ENCODE assay signal across 22 mouse cellular contexts in the genomic region with DNA sequence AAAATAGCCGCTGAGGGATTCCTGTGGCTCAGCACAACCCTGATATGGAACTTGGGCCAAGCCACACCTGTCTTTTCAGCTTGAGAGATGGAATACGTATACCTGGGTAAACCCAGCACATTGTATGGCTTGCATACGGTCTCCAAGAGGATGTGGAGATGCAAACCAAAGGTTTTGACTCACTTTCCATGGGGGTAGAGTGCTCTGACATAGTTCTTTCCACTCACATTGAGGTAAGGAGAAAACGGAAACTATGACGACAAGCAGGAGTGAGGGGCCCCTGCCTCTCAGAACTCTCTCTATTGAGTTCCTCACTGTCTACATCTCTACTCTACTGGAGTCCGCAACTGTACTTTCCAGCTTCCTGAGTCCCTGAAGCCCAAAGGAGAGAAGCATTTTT.
DNase-seq lines count a peak whose midpoint lies in the region; ATAC-seq and TF ChIP-seq lines count a peak whose summit lies in the region.
"Had no signal": no experiment of that assay in that cellular context is flagged by ENCODE, and none has a peak within 500 bp of the region (broad histone marks: within the 10 kb centered on the region; RNA-seq: fewer than 3 reads in every experiment).

No protein-coding gene starts in this region.

- peak overlapping the region; percentile 79 for H3K4me2 ChIP-seq in CH12.LX (ENCODE audit: insufficient read depth, low read depth, poor library complexity, severe bottlenecking)
- H3K4me2 ChIP-seq: embryonic facial prominence, embryonic 12.5 days; forebrain, embryonic 12.5 days had no signal

- no peaks in the 10 kb centered on the region for H3K9me3 ChIP-seq in CH12.LX (replicated peaks; ENCODE audit: low read length)
- H3K9me3 ChIP-seq: embryonic facial prominence, embryonic 10.5 days; embryonic facial prominence, embryonic 12.5 days; forebrain, embryonic 10.5 days; forebrain, embryonic 12.5 days had no signal

- no peak overlapping the region for H3K4me3 ChIP-seq in CH12.LX (replicated peaks in 1 of 3; ENCODE audit: low read depth in 2 of 3, low read length in 2 of 3, poor library complexity in 1 of 3)
- H3K4me3 ChIP-seq: embryonic facial prominence, embryonic 10.5 days; embryonic facial prominence, embryonic 12.5 days; erythroblast, embryonic 14.5 days; forebrain, embryonic 10.5 days; forebrain, embryonic 12.5 days had no signal

- no peak for TF ChIP-seq POLR2A in CH12.LX (IDR thresholded peaks at IDR 0.05; ENCODE audit: low read depth, low read length)

- no peaks in the 10 kb centered on the region for H3K79me2 ChIP-seq in CH12.LX (replicated peaks; ENCODE audit: control insufficient read depth, extremely low read depth, insufficient read depth, poor library complexity, severe bottlenecking)

- H3K36me3 ChIP-seq in CH12.LX (replicated peaks in 1 of 2; ENCODE audit: control insufficient read depth in 1 of 2, insufficient read depth in 1 of 2, low read length in 1 of 2) = no peaks in the 10 kb centered on the region
- H3K36me3 ChIP-seq: embryonic facial prominence, embryonic 10.5 days; forebrain, embryonic 10.5 days; forebrain, embryonic 12.5 days had no signal

- TF ChIP-seq RAD21 in CH12.LX (IDR thresholded peaks at IDR 0.05; ENCODE audit: low read depth, low read length) = no peak

- H3K9ac ChIP-seq in CH12.LX (ENCODE audit: insufficient read depth, low read depth) = no peak overlapping the region
- H3K9ac ChIP-seq: embryonic facial prominence, embryonic 12.5 days; forebrain, embryonic 12.5 days had no signal

- in situ Hi-C loops in CH12.LX (cut with MboI; ENCODE audit: low pct_ligation_motif_present, low pct_unique_long_range_greater_than_20kb, low sequenced_read_pairs) = loop anchor here (25.0 kb wide), 1 partner anchor 542 kb away; no protein-coding TSS in a partner anchor

- peak; percentile 99 for TF ChIP-seq EP300 in CH12.LX (IDR thresholded peaks at IDR 0.05; ENCODE audit: low read length)

- dilution Hi-C loops in CH12.LX (cut with MboI; ENCODE audit: extremely low pct_ligation_motif_present, extremely low pct_unique_long_range_greater_than_20kb, low sequenced_read_pairs) = no loop called here

- no peak for ATAC-seq in erythroblast, adult 5-6 weeks (replicated peaks; ENCODE audit: low FRiP score, poor library complexity, severe bottlenecking)
- ATAC-seq: forebrain, embryonic 14.5 days; forebrain, embryonic 16.5 days had no signal

- H3K27me3 ChIP-seq in CH12.LX (replicated peaks) = peaks cover 2% of the 10 kb centered on the region
- H3K27me3 ChIP-seq: embryonic facial prominence, embryonic 12.5 days; forebrain, embryonic 12.5 days had no signal

- H3K27ac ChIP-seq in CH12.LX (ENCODE audit: insufficient read depth, low read depth) = no peak overlapping the region
- H3K27ac ChIP-seq: embryonic facial prominence, embryonic 10.5 days; embryonic facial prominence, embryonic 12.5 days; forebrain, embryonic 10.5 days; forebrain, embryonic 12.5 days had no signal

- no peak for TF ChIP-seq CTCF in CH12.LX (conservative IDR thresholded peaks at IDR 0.05 in 1 of 2, IDR thresholded peaks at IDR 0.05 in 1 of 2; ENCODE audit: low read depth in 2 of 2, low read length in 2 of 2)

- DNase-seq in CD4-positive helper T cell, adult 2 months (ENCODE audit: low read depth, low spot score) = peak; percentile 56
- peak; percentile 9 for DNase-seq in CD4-positive, CD25-positive, alpha-beta regulatory T cell, adult 2 months (ENCODE audit: low read depth, low spot score)
- peak; percentile 94 for DNase-seq in CH12.LX (ENCODE audit: extremely low read depth)
- DNase-seq in induced T-regulatory cell, adult 2 months (ENCODE audit: low read depth) = peak; percentile 3
- DNase-seq in urinary bladder, postnatal 4 days (ENCODE audit: low spot score in 2 of 2) = no peak
- DNase-seq in thymus, postnatal 10 days (ENCODE audit: low spot score in 2 of 2) = no peak
- DNase-seq in c-Kit-positive CD71-positive TER-119-positive erythroid progenitor cells, embryonic 14.5 days (ENCODE audit: low spot score) = no peak
- DNase-seq: adrenal gland, adult 8-10 months; adrenal gland, postnatal 14 days; cerebellum, adult 11-12 months; cerebellum, adult 2 months; cerebellum, adult 9-10 months; cerebellum, postnatal 10 days; cerebellum, postnatal 25 days had no signal

- peaks cover 9 to 43% of the 10 kb centered on the region in 2 experiments for H3K4me1 ChIP-seq in CH12.LX (ENCODE audit: control insufficient read depth in 1 of 2, insufficient read depth in 2 of 2)
- H3K4me1 ChIP-seq: embryonic facial prominence, embryonic 10.5 days; embryonic facial prominence, embryonic 12.5 days; forebrain, embryonic 10.5 days; forebrain, embryonic 12.5 days had no signal

TF ChIP-seq in CH12.LX, 34 proteins besides CTCF, POLR2A, EP300 and RAD21:
- TF ChIP-seq HCFC1 (IDR thresholded peaks at IDR 0.05; ENCODE audit: low read depth, low read length) (no peak; the same call in 1 of the 2 replicates), ZMIZ1 (IDR thresholded peaks at IDR 0.05; ENCODE audit: low read depth, low read length) (0 out of 2 replicates have a peak, but pooled peaks have one; percentile 40), MEF2A (IDR thresholded peaks at IDR 0.05; ENCODE audit: borderline replicate concordance, low read depth, low read length) (peak; percentile 88), GABPA (IDR thresholded peaks at IDR 0.05; ENCODE audit: insufficient replicate concordance, low read depth, low read length) (no peak), ZNF384 (IDR thresholded peaks at IDR 0.05; ENCODE audit: low read depth, low read length) (no peak), RCOR1 (conservative IDR thresholded peaks at IDR 0.05; ENCODE audit: low read depth, low read length) (peak; percentile 94), MAFK (IDR thresholded peaks at IDR 0.05; ENCODE audit: insufficient replicate concordance, low read length) (peak; percentile 86), MXI1 (IDR thresholded peaks at IDR 0.05; ENCODE audit: low read depth, low read length) (no peak), MYC (IDR thresholded peaks at IDR 0.05; ENCODE audit: low read depth, low read length) (peak; percentile 70), MAX (IDR thresholded peaks at IDR 0.05; ENCODE audit: low read length) (peak; percentile 59; the same call in 1 of the 2 replicates), IRF4 (IDR thresholded peaks at IDR 0.05; ENCODE audit: low read depth, low read length) (peak; percentile 97), CHD2 (IDR thresholded peaks at IDR 0.05; ENCODE audit: low read length) (peak; percentile 87), SIN3A (IDR thresholded peaks at IDR 0.05; ENCODE audit: low read length) (peak; percentile 50), JUND (conservative IDR thresholded peaks at IDR 0.05; ENCODE audit: low read depth, low read length) (peak; percentile 97), TCF12 (IDR thresholded peaks at IDR 0.05; ENCODE audit: low read depth, low read length) (peak; percentile 84), NELFE (IDR thresholded peaks at IDR 0.05; ENCODE audit: low read depth, low read length) (no peak), NRF1 (IDR thresholded peaks at IDR 0.05; ENCODE audit: low read depth, low read length) (no peak), BHLHE40 (IDR thresholded peaks at IDR 0.05; ENCODE audit: low read depth, low read length) (peak; percentile 86), USF2 (conservative IDR thresholded peaks at IDR 0.05; ENCODE audit: low read depth, low read length) (no peak), E2F4 (IDR thresholded peaks at IDR 0.05; ENCODE audit: insufficient replicate concordance, low read depth, low read length) (no peak), UBTF (IDR thresholded peaks at IDR 0.05; ENCODE audit: low read depth, low read length) (no peak), ELF1 (IDR thresholded peaks at IDR 0.05; ENCODE audit: low read depth, low read length) (no peak; the same call in 1 of the 2 replicates), CHD1 (IDR thresholded peaks at IDR 0.05; ENCODE audit: low read depth, low read length) (no peak), ZC3H11A (IDR thresholded peaks at IDR 0.05; ENCODE audit: low read depth, low read length) (no peak), KAT2A (IDR thresholded peaks at IDR 0.05; ENCODE audit: insufficient replicate concordance, low read length) (no peak), TBP (conservative IDR thresholded peaks at IDR 0.05; ENCODE audit: low read depth, low read length) (no peak), JUN (IDR thresholded peaks at IDR 0.05; ENCODE audit: insufficient read depth, low read depth, low read length) (peak; percentile 100), SMC3 (IDR thresholded peaks at IDR 0.05; ENCODE audit: low read depth, low read length) (no peak), MAZ (IDR thresholded peaks at IDR 0.05; ENCODE audit: low read depth, low read length) (peak; percentile 96), POLR2AphosphoS2 (IDR thresholded peaks at IDR 0.05; ENCODE audit: low read depth, low read length) (no peak), USF1 (IDR thresholded peaks at IDR 0.05; ENCODE audit: low read depth, low read length) (no peak), ETS1 (conservative IDR thresholded peaks at IDR 0.05; ENCODE audit: low read depth, low read length) (peak; percentile 98), PAX5 (IDR thresholded peaks at IDR 0.05; ENCODE audit: low read length) (no peak), ZKSCAN1 (IDR thresholded peaks at IDR 0.05; ENCODE audit: borderline replicate concordance, low read depth, low read length) (no peak)
TF ChIP-seq in CH12.LX: peak in this region for 15.

Comparison
In these comparisons a context has a peak if more than half of its experiments do, and no peak if none do; other contexts are left out.
1. DNase-seq: peak in CD4-positive helper T cell, adult 2 months (single experiment), CD4-positive, CD25-positive, alpha-beta regulatory T cell, adult 2 months (single experiment), CH12.LX (single experiment) and induced T-regulatory cell, adult 2 months (single experiment); none in urinary bladder, postnatal 4 days (0 of 2), thymus, postnatal 10 days (0 of 2) and c-Kit-positive CD71-positive TER-119-positive erythroid progenitor cells, embryonic 14.5 days (single experiment).